Comparison of ENCODE assay signal across 24 mouse cellular contexts in the genomic region with DNA sequence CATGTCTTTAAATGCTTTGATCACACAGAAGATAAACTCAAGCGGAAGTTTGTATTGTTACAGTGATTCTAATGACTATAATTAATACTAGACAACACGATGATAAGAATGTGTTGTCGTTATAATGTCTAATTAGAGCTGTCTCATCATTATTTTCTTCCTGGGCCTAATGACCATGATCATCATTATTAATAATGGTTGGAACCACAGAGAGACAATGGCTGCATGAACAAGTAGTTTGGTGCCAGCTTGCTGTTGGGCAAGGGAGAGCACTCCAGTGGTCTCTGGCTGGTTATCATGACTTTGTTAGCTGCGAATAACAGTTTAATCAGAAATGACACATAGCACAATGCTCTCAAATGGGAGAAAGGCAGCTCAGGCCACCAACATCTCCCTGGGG.
DNase-seq lines count a peak whose midpoint lies in the region; ATAC-seq and TF ChIP-seq lines count a peak whose summit lies in the region.
"Had no signal": no experiment of that assay in that cellular context is flagged by ENCODE, and none has a peak within 500 bp of the region (broad histone marks: within the 10 kb centered on the region; RNA-seq: fewer than 3 reads in every experiment).

No protein-coding gene starts in this region.

- no peak overlapping the region for H3K4me2 ChIP-seq in forebrain, embryonic 16.5 days (ENCODE audit: low read length)
- H3K4me2 ChIP-seq in forebrain, embryonic 12.5 days: no peak overlapping the region
- H3K4me2 ChIP-seq: embryonic facial prominence, embryonic 12.5 days; forebrain, embryonic 13.5 days; hindbrain, embryonic 13.5 days; intestine, embryonic 15.5 days had no signal

- H3K9ac ChIP-seq in forebrain, embryonic 16.5 days (replicated peaks; ENCODE audit: low read depth, low read length): no peak overlapping the region
- no peak overlapping the region for H3K9ac ChIP-seq in forebrain, embryonic 12.5 days
- H3K9ac ChIP-seq: embryonic facial prominence, embryonic 12.5 days; forebrain, embryonic 13.5 days; hindbrain, embryonic 13.5 days; intestine, embryonic 15.5 days had no signal

- no peaks in the 10 kb centered on the region for H3K27me3 ChIP-seq in forebrain, embryonic 16.5 days (replicated peaks; ENCODE audit: control insufficient read depth, insufficient read depth, low read length)
- H3K27me3 ChIP-seq in forebrain, embryonic 12.5 days: no peaks in the 10 kb centered on the region
- H3K27me3 ChIP-seq in hindbrain, embryonic 10.5 days (ENCODE audit: insufficient read depth, poor library complexity, severe bottlenecking): no peaks in the 10 kb centered on the region
- H3K27me3 ChIP-seq: embryonic facial prominence, embryonic 12.5 days; forebrain, embryonic 13.5 days; hindbrain, embryonic 13.5 days; intestine, embryonic 15.5 days had no signal

- no peaks in the 10 kb centered on the region for H3K9me3 ChIP-seq in forebrain, embryonic 16.5 days (ENCODE audit: control insufficient read depth, low read length)
- no peaks in the 10 kb centered on the region for H3K9me3 ChIP-seq in forebrain, embryonic 12.5 days
- no peaks in the 10 kb centered on the region for H3K9me3 ChIP-seq in hindbrain, embryonic 10.5 days
- H3K9me3 ChIP-seq: embryonic facial prominence, embryonic 12.5 days; forebrain, embryonic 13.5 days; heart, embryonic 10.5 days; hindbrain, embryonic 13.5 days; intestine, embryonic 15.5 days had no signal

- ATAC-seq in forebrain, embryonic 16.5 days: peak; percentile 65; the same call in 1 of the 2 replicates
- no peak for ATAC-seq in forebrain, embryonic 12.5 days (ENCODE audit: low FRiP score)
- ATAC-seq: forebrain, embryonic 13.5 days; hindbrain, embryonic 16.5 days; intestine, embryonic 15.5 days had no signal

- H3K4me3 ChIP-seq in forebrain, embryonic 16.5 days (replicated peaks; ENCODE audit: low read length): no peak overlapping the region
- H3K4me3 ChIP-seq in forebrain, embryonic 12.5 days (replicated peaks): no peak overlapping the region
- no peak overlapping the region for H3K4me3 ChIP-seq in hindbrain, embryonic 10.5 days
- H3K4me3 ChIP-seq in layer of hippocampus, adult 2 months: no peak overlapping the region
- H3K4me3 ChIP-seq: embryonic facial prominence, embryonic 12.5 days; erythroblast, embryonic 14.5 days; forebrain, embryonic 13.5 days; heart, adult 2 months; heart, embryonic 10.5 days; hindbrain, embryonic 13.5 days; intestine, embryonic 15.5 days had no signal

- H3K36me3 ChIP-seq in forebrain, embryonic 16.5 days (ENCODE audit: control insufficient read depth, insufficient read depth): no peaks in the 10 kb centered on the region
- no peaks in the 10 kb centered on the region for H3K36me3 ChIP-seq in forebrain, embryonic 12.5 days (replicated peaks)
- H3K36me3 ChIP-seq in hindbrain, embryonic 10.5 days: no peaks in the 10 kb centered on the region
- H3K36me3 ChIP-seq: embryonic facial prominence, embryonic 12.5 days; G1E; heart, embryonic 10.5 days; hindbrain, embryonic 13.5 days; intestine, embryonic 15.5 days had no signal

- peak; percentile 95 for DNase-seq in Muller cell, postnatal 12 days (ENCODE audit: inconsistent ontology term)
- peak; percentile 86 for DNase-seq in retina, embryonic 14.5 days (ENCODE audit: low spot score)
- DNase-seq in hindbrain, embryonic 10.5 days (ENCODE audit: low spot score): no peak
- no peak for DNase-seq in layer of hippocampus, adult 2 months (ENCODE audit: low spot score in 2 of 2)
- DNase-seq: adrenal gland, adult 2 months; adrenal gland, postnatal 14 days; B cell, adult 2 months; cerebellum, adult 18-20 months; cerebellum, adult 9-10 months; cerebellum, postnatal 14 days; gastrocnemius, postnatal 10 days; gastrocnemius, postnatal 36 days; heart, adult 2 months; kidney, adult 11 months had no signal

- WGBS in forebrain, embryonic 16.5 days: 34% methylated on average over 4 of the region's 4 CpGs
- 63% methylated on average over 4 of the region's 4 CpGs for WGBS in forebrain, embryonic 12.5 days
- 90% methylated on average over 4 of the region's 4 CpGs for WGBS in hindbrain, embryonic 10.5 days

- no peak overlapping the region for H3K27ac ChIP-seq in forebrain, embryonic 16.5 days (ENCODE audit: low read length)
- H3K27ac ChIP-seq in forebrain, embryonic 12.5 days: no peak overlapping the region
- H3K27ac ChIP-seq in hindbrain, embryonic 10.5 days: no peak overlapping the region
- no peak overlapping the region for H3K27ac ChIP-seq in layer of hippocampus, adult 2 months
- H3K27ac ChIP-seq: embryonic facial prominence, embryonic 12.5 days; forebrain, embryonic 13.5 days; heart, adult 2 months; heart, embryonic 10.5 days; hindbrain, embryonic 13.5 days; intestine, embryonic 15.5 days had no signal

- H3K4me1 ChIP-seq in forebrain, embryonic 16.5 days (replicated peaks; ENCODE audit: control insufficient read depth, insufficient read depth, low read length): peaks cover 11% of the 10 kb centered on the region
- peaks cover 15% of the 10 kb centered on the region for H3K4me1 ChIP-seq in forebrain, embryonic 12.5 days
- peaks cover 16% of the 10 kb centered on the region for H3K4me1 ChIP-seq in hindbrain, embryonic 10.5 days (replicated peaks)
- H3K4me1 ChIP-seq: embryonic facial prominence, embryonic 12.5 days; intestine, embryonic 15.5 days had no signal

- TF ChIP-seq CTCF in layer of hippocampus, adult 2 months (conservative IDR thresholded peaks at IDR 0.05): no peak

Comparison
In these comparisons a context has a peak if more than half of its experiments do, and no peak if none do; other contexts are left out.
1. DNase-seq: peak in Muller cell, postnatal 12 days (single experiment) and retina, embryonic 14.5 days (single experiment); none in hindbrain, embryonic 10.5 days (single experiment) and layer of hippocampus, adult 2 months (0 of 2).